Mouse (Mus musculus): ENCODE measurements around the gene Lcp2.

Lcp2 gene

GRCm38 (mm10) chr11:34086164-34086751 lies 39.5 kb downstream of the Lcp2 start:
- in situ Hi-C loops (cut with MseI, MboI) = no loop called here

GRCm38 (mm10) chr11:34087064-34087463 lies 40.3 kb downstream of the Lcp2 start:
- in situ Hi-C loops (cut with MseI, MboI) = no loop called here

- in situ Hi-C loops (cut with MseI, MboI) = no loop called here
Measured at GRCm38 (mm10) chr11:34098422-34098821, 51.7 kb downstream of the Lcp2 start, which contains the start of gene 4930469K13Rik. Gene 4930469K13Rik, minus strand, starts transcription at chr11:34098554.

GRCm38 (mm10) chr11:34101827-34102226 lies 55.1 kb downstream of the Lcp2 start:
- in situ Hi-C loops (cut with MseI, MboI) = no loop called here

GRCm38 (mm10) chr11:34104919-34105318 lies 58.2 kb downstream of the Lcp2 start:
- in situ Hi-C loops (cut with MseI, MboI) = no loop called here

GRCm38 (mm10) chr11:34109260-34109659 lies 62.5 kb downstream of the Lcp2 start:
- in situ Hi-C loops (cut with MseI, MboI) = no loop called here

GRCm38 (mm10) chr11:34111940-34112339 lies 65.2 kb downstream of the Lcp2 start:
- in situ Hi-C loops (cut with MseI, MboI) = no loop called here

- in situ Hi-C loops (cut with MseI, MboI) = no loop called here
Measured at GRCm38 (mm10) chr11:34112781-34113380, 66.2 kb downstream of the Lcp2 start.

- in situ Hi-C loops (cut with MseI, MboI) = no loop called here
Measured at GRCm38 (mm10) chr11:34113760-34114159, 67.0 kb downstream of the Lcp2 start.

GRCm38 (mm10) chr11:34116572-34117135 lies 69.9 kb downstream of the Lcp2 start:
- in situ Hi-C loops (cut with MseI, MboI) = no loop called here

- in situ Hi-C loops (cut with MseI, MboI) = no loop called here
Measured at GRCm38 (mm10) chr11:34117581-34117980, 70.9 kb downstream of the Lcp2 start.

GRCm38 (mm10) chr11:34118319-34118718 lies 71.6 kb downstream of the Lcp2 start:
- in situ Hi-C loops (cut with MseI, MboI) = no loop called here

- in situ Hi-C loops (cut with MseI, MboI) = loop anchor here (5.0 to 10.0 kb wide), 2 partner anchors 89 to 92 kb away; no protein-coding TSS in a partner anchor
Measured at GRCm38 (mm10) chr11:34123147-34123546, 76.4 kb downstream of the Lcp2 start.

- in situ Hi-C loops (cut with MseI, MboI) = loop anchor here (5.0 to 10.0 kb wide), 2 partner anchors 87 to 90 kb away; no protein-coding TSS in a partner anchor
Measured at GRCm38 (mm10) chr11:34124852-34125251, 78.1 kb downstream of the Lcp2 start.

- in situ Hi-C loops (cut with MseI, MboI) = loop anchor here in 1 of 2 experiments (10.0 kb wide), 1 partner anchor 89 kb away; no protein-coding TSS in a partner anchor
Measured at GRCm38 (mm10) chr11:34125727-34126126, 79.0 kb downstream of the Lcp2 start.

GRCm38 (mm10) chr11:34128412-34128811 lies 81.7 kb downstream of the Lcp2 start:
- in situ Hi-C loops (cut with MseI, MboI) = loop anchor here in 1 of 2 experiments (10.0 kb wide), 1 partner anchor 86 kb away; no protein-coding TSS in a partner anchor

- in situ Hi-C loops (cut with MseI, MboI) = no loop called here
Measured at GRCm38 (mm10) chr11:34139296-34139695, 92.6 kb downstream of the Lcp2 start.
